Mouse (Mus musculus) midbrain, embryonic 15.5 days (tissue): ENCODE data around the gene Gm42372. TPM values are rescaled to one million over a fixed set of nuclear protein-coding genes. Genes with fewer than 3 reads are reported as not detected.
A peak's percentile ranks its signal among the peaks of the same experiment; 100 is the strongest.

Experiments
- ATAC-seq: fragments of 200-750 bp; cut with Nextera tagmentation; replicated peaks from 2 replicates; pipeline ENCODE4 v1.8.0; 2017; ENCODE audit warnings: moderate TSS enrichment
- H3K27ac ChIP-seq: fragments of 300-500 bp; sonication (generic); 2 replicates; pipeline ENCODE4 v1.5.1; 2015; ENCODE audit warnings: mild to moderate bottlenecking, inconsistent platforms
- H3K27me3 ChIP-seq: fragments of 300-500 bp; sonication (generic); replicated peaks from 2 replicates; pipeline ENCODE4 v1.6.1; 2015; ENCODE audit warnings: inconsistent platforms
- H3K36me3 ChIP-seq: fragments of 300-500 bp; sonication (generic); replicated peaks from 2 replicates; pipeline ENCODE4 v1.6.1; 2015; ENCODE audit warnings: inconsistent platforms
- H3K4me1 ChIP-seq: fragments of 300-500 bp; sonication (generic); 2 replicates; pipeline ENCODE4 v1.6.1; 2015; ENCODE audit warnings: inconsistent platforms
- H3K4me2 ChIP-seq: fragments of 300-500 bp; sonication (generic); 2 replicates; pipeline ENCODE4 v1.6.1; 2015; ENCODE audit warnings: inconsistent platforms, mild to moderate bottlenecking, moderate library complexity
- H3K4me3 ChIP-seq: fragments of 300-500 bp; sonication (generic); 2 replicates; pipeline ENCODE4 v1.5.1; 2015; ENCODE audit warnings: mild to moderate bottlenecking, inconsistent platforms
- H3K9ac ChIP-seq: fragments of 300-500 bp; sonication (generic); 2 replicates; pipeline ENCODE4 v1.6.1; 2015; ENCODE audit warnings: mild to moderate bottlenecking, inconsistent platforms
- H3K9me3 ChIP-seq: fragments of 300-500 bp; sonication (generic); 2 replicates; pipeline ENCODE4 v1.6.1; 2016; ENCODE audit warnings: inconsistent platforms
- WGBS: fragments of 180-500 bp; shearing (Covaris S2); methylation state at CpG from one replicate; pipeline ENCODE4 v1.1.7; 2015; ENCODE audit warnings: mixed read lengths; 5-methylcytosine and 5-hydroxymethylcytosine counted together
- polyA plus RNA-seq: library from polyadenylated mRNA; unstranded; fragments of >200 nt; fragmentation: Nextera tagmentation; extraction: Ambion mirVana; gene quantifications from 2 replicates; pipeline ENCODE4 v1.2.1, GENCODE M21; 2015

Gm42372 gene
- polyA plus RNA-seq, 1 experiment from 2014 or later: 7.1 TPM

DNA sequence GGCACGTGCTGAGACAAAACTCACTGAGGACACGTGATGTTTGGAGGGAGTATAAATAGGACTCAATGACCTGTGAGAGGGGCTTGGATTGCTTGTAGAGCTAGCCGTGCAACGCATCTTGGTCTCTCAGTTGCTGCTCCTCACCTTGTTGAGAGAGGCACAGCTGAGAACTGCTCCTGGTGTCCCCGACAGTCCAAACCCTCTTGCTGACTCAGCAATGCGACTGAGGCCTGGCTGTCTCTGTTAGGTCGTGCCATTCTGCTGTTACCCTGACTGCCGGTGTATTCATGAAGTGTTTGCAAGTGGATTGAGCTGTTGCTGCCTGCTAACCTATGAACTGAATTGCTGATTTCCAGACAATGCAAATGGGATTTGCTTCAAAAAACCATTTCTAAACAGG is 6.6 kb upstream of the Gm42372 start:
- WGBS: 61% methylated on average over 8 of the region's 8 CpGs
- Histone ChIP-seq H3K9me3 (no peaks in the 10 kb centered on the region), H3K4me1 (peaks cover 4% of the 10 kb centered on the region; the same call in 1 of the 2 replicates), H3K9ac (no peak overlapping the region), H3K4me3 (no peak overlapping the region), H3K27ac (no peak overlapping the region), H3K36me3 (no peaks in the 10 kb centered on the region), H3K27me3 (no peaks in the 10 kb centered on the region), H3K4me2 (no peak overlapping the region)
- no peak for ATAC-seq

DNA sequence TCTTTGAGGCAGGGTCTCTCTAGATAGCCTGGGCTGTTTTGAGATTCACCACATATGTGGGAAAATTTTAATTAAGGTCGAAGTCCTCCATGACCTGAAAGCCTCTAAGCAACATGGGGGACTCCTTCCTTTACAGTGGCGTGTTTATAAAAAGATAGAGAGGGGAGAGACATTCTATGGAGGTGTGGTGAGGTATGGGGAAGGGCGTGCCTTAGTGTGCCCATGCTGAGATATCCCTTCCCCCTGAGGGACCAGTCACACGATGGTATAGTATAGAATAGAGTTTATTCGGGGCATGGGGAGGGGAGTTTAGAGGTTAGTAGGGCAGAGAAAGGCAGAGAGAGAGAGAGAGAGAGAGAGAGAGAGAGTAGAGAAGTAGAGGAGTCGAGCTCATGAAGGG is 4.7 kb upstream of the Gm42372 start:
- 73% methylated on average over 6 of the region's 6 CpGs for WGBS
- no peak for ATAC-seq
- no peak overlapping the region for H3K4me3 ChIP-seq

DNA sequence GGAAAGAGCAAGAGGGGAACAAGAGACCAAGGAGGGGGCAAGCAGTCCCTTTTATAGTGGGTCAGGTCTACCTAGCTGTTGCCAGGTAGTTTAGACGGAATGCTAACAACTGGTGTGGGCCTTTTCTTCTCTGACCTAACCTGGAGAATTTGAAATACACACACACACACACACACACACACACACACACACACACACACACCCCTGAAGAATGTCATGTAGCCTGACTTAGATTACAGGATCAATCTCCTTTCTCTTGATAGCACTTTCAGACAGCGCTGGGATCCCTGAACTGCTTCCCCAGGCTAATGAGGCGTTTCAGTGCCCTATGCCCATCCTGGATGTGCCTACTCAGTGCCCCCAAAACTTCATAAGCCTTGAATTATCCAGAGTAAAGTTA is 4.3 kb upstream of the Gm42372 start:
- WGBS: 84% methylated on average over 3 of the region's 3 CpGs
- H3K4me1 ChIP-seq: peaks cover 22% of the 10 kb centered on the region
- no peaks in the 10 kb centered on the region for H3K27me3 ChIP-seq
- H3K27ac ChIP-seq: no peak overlapping the region
- no peaks in the 10 kb centered on the region for H3K9me3 ChIP-seq
- no peak for ATAC-seq
- H3K4me2 ChIP-seq: no peak overlapping the region
- no peak overlapping the region for H3K9ac ChIP-seq
- H3K36me3 ChIP-seq: no peaks in the 10 kb centered on the region
- no peak overlapping the region for H3K4me3 ChIP-seq

More for the DNA sequence above, 4.7 kb upstream of the Gm42372 start:
- no peaks in the 10 kb centered on the region for H3K36me3 ChIP-seq
- H3K9ac ChIP-seq: no peak overlapping the region
- no peaks in the 10 kb centered on the region for H3K27me3 ChIP-seq
- peaks cover 18% of the 10 kb centered on the region for H3K4me1 ChIP-seq
- H3K4me2 ChIP-seq: no peak overlapping the region
- no peak overlapping the region for H3K27ac ChIP-seq
- no peaks in the 10 kb centered on the region for H3K9me3 ChIP-seq

DNA sequence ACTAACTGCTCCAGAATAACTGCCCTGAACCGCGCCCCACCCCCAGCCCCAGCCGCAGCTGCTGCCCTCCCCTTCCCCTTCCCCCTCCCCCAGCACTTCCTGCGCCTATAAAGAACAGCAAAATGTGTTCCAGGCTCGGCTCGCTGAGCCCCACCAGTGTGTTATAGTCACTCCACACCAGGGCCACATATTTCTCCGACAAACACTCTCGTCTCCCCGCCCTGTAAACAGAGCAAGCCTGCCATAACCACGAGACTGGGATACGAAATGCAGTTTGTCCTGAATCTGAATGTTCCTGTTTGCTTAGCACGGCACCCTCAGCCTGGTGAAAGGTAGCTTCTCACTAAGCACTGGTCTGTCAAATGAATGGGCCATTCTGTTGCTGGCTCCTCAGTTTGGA is 2.5 kb upstream of the Gm42372 start:
- no peak overlapping the region for H3K4me3 ChIP-seq
- H3K9me3 ChIP-seq: no peaks in the 10 kb centered on the region
- H3K27me3 ChIP-seq: no peaks in the 10 kb centered on the region
- H3K4me1 ChIP-seq: peaks cover 34% of the 10 kb centered on the region
- H3K27ac ChIP-seq: peak overlapping the region; percentile 65
- ATAC-seq: no peak
- H3K9ac ChIP-seq: 0 out of 2 replicates have a peak overlapping the region, but pooled peaks have one; percentile 20
- H3K36me3 ChIP-seq: no peaks in the 10 kb centered on the region
- peak overlapping the region; percentile 37 for H3K4me2 ChIP-seq
- whole genome bisulfite sequencing: 13% methylated on average over 12 of the region's 12 CpGs

DNA sequence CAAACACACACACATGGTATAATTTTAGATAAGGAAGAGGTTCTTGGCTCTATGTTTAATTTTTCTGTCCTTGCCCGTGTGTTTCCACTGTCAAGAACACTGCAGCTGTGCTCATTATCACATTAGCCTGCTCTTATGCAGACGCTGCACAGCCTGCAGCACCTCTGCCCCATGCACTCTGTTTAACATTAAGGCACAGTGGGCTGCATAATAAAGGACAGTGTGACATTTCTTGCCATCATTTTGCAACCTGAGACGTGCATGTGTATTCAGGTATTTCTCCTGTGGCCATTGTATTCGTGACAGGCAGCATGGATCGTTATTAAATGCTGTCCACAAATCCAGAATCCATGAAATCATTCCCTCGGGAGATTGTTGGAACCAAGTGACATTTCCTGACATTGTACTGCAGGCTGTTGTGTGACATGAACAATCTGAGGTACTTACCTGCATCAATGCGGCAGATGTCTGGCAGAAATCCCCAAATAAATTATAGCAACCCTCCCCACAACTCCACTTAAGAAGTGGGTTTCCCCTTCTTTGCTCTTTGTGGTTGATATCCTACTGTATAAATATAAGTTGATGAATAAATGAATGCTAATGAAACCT is 4.8 kb downstream of the Gm42372 start:
- no peak overlapping the region for H3K4me3 ChIP-seq
- H3K27ac ChIP-seq: peak overlapping the region; percentile 83
- WGBS: 19% methylated on average over 7 of the region's 7 CpGs
- H3K9me3 ChIP-seq: no peaks in the 10 kb centered on the region
- H3K36me3 ChIP-seq: no peaks in the 10 kb centered on the region
- peak overlapping the region; percentile 9; the same call in 1 of the 2 replicates for H3K9ac ChIP-seq
- H3K27me3 ChIP-seq: no peaks in the 10 kb centered on the region
- peaks cover 73% of the 10 kb centered on the region for H3K4me1 ChIP-seq
- ATAC-seq: peak; percentile 57
- peak overlapping the region; percentile 21 for H3K4me2 ChIP-seq

DNA sequence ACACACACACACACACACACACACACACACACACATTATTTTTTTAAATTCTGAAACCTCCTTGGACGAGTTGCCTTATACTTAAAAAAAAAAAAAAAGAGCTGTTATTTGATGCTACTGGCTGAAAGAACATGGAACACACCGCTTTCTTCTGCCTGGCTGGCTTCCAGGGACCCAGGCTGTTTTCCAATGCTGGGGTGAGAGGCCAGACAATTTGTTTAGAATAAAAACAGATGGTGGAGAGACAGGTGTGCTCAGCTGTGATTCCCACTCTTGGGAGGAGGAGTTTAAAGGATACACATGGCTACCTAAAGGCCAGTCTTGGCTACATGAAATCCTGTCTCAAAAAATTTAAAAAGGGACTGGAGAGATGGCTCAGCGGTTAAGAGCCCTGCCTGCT is 5.5 kb downstream of the Gm42372 start:
- Histone ChIP-seq H3K36me3 (no peaks in the 10 kb centered on the region), H3K4me1 (peaks cover 66% of the 10 kb centered on the region), H3K27me3 (no peaks in the 10 kb centered on the region), H3K27ac (peak overlapping the region; percentile 83), H3K9me3 (no peaks in the 10 kb centered on the region), H3K4me3 (no peak overlapping the region), H3K4me2 (no peak overlapping the region), H3K9ac (no peak overlapping the region)
- 30% methylated on average over 3 of the region's 3 CpGs for WGBS
- ATAC-seq: no peak

DNA sequence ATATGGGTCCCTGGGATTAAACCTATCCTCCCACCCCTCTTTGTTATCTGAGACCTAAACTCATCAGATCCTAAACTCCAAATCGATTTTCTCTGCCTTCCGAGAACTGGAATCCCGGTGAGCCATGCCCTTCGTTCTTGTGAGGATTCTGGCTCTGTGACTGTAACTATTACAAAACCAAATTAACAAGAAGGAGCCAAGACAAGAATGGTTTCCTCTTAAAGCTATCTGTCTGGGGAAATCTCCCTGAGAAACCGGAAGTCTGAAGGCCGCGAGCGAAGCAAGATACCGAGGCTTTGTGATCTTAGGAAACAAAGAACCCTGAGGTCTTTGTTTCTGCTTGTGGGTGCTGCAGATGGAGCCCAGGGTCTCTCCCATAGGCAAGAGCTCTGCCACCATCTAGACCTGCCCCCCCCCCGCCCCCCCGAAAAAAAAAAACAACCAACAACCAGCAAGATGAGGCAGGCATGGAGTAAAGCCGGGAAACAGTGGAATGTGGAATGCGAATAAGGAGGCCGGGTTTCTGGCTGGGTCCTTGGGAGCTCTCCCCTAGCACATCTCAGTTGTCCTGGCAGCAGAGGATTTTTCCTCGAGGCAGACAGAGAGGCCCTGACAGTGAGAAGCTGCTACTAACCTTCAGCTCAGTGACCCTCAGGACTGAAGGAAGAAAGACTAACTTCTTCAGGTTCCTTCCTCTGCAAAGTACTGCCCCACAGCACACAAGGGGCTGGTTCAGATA is 7.3 kb downstream of the Gm42372 start:
- H3K9ac ChIP-seq: no peak overlapping the region
- peaks cover 67% of the 10 kb centered on the region for H3K4me1 ChIP-seq
- no peak overlapping the region for H3K4me3 ChIP-seq
- no peaks in the 10 kb centered on the region for H3K27me3 ChIP-seq
- H3K4me2 ChIP-seq: no peak overlapping the region
- H3K27ac ChIP-seq: peak overlapping the region; percentile 75
- 19% methylated on average over 15 of the region's 15 CpGs for WGBS
- H3K36me3 ChIP-seq: no peaks in the 10 kb centered on the region
- no peaks in the 10 kb centered on the region for H3K9me3 ChIP-seq
- ATAC-seq: no peak

DNA sequence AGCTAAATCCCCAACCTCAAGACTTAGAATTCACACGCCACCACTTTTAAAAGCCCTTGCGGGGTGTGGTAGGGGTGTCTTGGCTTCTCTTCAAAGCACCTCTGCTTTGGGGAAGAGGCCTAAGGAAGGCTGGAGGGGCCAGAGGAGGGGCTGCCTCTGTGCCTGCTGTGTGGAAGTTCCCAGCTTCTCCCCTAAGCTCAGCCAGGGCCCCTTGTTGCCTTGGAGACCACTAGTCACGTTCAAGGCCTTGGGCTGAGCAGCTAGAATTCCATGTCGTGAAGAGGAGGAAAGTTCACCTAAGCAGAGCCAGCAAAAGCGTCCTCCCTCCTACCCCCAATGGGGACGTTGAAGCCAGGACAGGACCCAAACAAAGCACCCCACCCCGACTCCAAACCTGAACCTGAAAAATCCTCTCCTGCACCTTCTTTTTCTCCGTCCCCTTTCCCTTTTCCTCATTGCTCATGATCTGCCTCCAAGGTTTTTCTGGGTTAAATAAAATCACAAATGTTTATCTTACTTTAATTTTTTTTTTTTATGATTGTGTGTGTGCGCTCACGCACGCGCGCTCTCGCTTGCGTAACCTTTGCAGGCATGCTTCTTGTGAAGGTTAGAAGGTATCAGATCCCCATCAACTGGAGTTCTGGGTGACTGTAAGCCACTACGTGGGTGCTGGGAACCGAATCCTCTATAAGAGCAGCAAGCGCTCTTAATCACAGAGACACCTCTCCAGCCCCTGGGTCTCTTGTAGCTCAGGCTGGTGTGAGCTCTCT is 9.0 kb downstream of the Gm42372 start:
- Histone ChIP-seq H3K4me1 (peaks cover 56% of the 10 kb centered on the region), H3K9ac (no peak overlapping the region), H3K4me2 (0 out of 2 replicates have a peak overlapping the region, but pooled peaks have one; percentile 6), H3K9me3 (no peaks in the 10 kb centered on the region), H3K36me3 (no peaks in the 10 kb centered on the region), H3K4me3 (no peak overlapping the region), H3K27me3 (no peaks in the 10 kb centered on the region), H3K27ac (peak overlapping the region; percentile 67)
- WGBS: 50% methylated on average over 18 of the region's 18 CpGs
- peak; percentile 57 for ATAC-seq

DNA sequence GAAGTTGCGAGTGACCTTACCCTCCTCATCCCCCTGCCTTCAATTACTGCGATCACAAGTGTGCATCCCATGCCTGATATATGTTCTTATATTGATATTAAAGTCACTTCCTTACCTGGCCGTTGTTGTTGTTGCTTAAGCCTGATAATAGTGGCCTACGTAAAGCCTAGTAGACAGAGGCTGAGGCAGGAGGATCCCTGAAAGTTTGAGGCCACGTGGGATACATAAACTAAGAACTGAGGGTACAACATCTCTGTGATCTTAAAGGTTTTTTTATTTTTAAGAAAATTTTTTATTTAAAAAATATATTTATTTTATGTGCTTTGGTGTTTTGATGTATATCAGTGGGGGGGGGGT is 9.5 kb downstream of the Gm42372 start, which contains the start of gene Ccdc8:
Gene Ccdc8, plus strand, starts transcription at position 258 of the 357 bp plus-strand sequence.
- H3K4me1 ChIP-seq: peaks cover 54% of the 10 kb centered on the region
- WGBS: 94% methylated on average over 5 of the region's 5 CpGs
- peak within 1 kb of the TSS; percentile 29; the same call in 1 of the 2 replicates for H3K4me3 ChIP-seq
- peak within 1 kb of the TSS; percentile 38 for H3K4me2 ChIP-seq
- no peak for ATAC-seq
- H3K36me3 ChIP-seq: no peaks in the 10 kb centered on the region
- H3K9ac ChIP-seq: no peak within 1 kb of the TSS
- H3K27me3 ChIP-seq: no peaks in the 10 kb centered on the region
- no peaks in the 10 kb centered on the region for H3K9me3 ChIP-seq
- peak within 1 kb of the TSS; percentile 67 for H3K27ac ChIP-seq

DNA sequence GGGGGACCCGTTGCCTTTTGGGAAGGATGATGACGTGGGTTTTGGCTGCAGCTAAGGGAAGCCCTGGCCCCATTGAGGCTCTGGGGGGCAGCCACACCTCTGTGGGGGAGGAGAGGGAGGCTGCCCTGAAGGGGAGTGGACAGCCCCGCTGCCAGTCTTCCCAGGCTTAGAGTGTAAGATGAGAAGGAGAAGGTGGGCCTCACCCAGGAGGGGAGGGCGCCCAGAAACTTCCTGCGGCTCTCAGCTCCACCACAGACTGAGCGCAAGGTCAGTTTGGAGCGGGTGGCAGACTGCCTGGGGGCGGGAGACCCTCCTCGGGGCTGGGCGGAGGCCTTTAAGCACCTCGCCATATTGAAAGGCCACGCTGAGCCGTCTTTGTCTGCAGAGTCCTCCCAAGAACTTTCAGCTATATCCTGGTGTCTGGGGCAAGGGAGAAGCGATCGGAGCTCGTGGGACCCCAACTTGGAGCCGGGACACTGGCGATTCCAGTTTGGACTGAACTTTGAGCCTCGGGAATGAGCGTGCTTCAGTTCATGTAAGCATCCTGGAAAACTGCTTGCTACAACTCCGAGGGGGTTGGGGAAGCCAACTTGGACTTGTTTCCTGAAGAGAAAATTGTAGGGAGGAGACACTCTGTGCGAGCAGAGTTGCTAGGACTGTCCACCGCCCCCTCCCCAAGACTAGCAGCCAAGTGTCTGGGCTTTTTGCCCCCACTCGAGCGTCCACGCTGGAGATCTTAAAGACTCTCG is 10.9 kb downstream of the Gm42372 start:
- ATAC-seq: peak; percentile 60
- H3K4me3 ChIP-seq: peak overlapping the region; percentile 29
- peak overlapping the region; percentile 38 for H3K4me2 ChIP-seq
- no peaks in the 10 kb centered on the region for H3K36me3 ChIP-seq
- 7% methylated on average over 27 of the region's 27 CpGs for WGBS
- no peaks in the 10 kb centered on the region for H3K9me3 ChIP-seq
- no peaks in the 10 kb centered on the region for H3K27me3 ChIP-seq
- H3K27ac ChIP-seq: peak overlapping the region; percentile 23; the same call in 1 of the 2 replicates
- peak overlapping the region; percentile 33; the same call in 1 of the 2 replicates for H3K9ac ChIP-seq
- H3K4me1 ChIP-seq: peaks cover 46% of the 10 kb centered on the region

DNA sequence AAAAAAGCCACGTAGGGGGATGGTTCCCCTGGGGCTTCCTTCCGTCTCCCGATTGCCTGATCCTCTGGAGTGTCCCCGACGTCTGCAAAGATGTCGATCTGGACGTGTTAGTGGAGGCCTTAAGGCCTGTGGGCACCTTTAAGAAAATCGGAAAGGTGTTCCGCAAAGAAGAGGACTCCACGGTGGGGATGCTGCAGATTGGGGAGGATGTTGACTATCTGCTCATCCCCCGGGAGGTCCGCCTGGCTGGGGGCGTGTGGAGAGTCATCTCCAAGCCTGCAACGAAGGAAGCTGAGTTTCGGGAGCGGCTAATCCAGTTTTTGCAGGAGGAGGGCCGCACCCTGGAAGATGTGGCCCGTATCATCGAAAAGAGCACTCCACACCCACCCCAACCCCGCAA is 11.5 kb downstream of the Gm42372 start:
- Histone ChIP-seq H3K9ac (peak overlapping the region; percentile 33; the same call in 1 of the 2 replicates), H3K4me3 (peak overlapping the region; percentile 29), H3K27ac (peak overlapping the region; percentile 23; the same call in 1 of the 2 replicates), H3K36me3 (no peaks in the 10 kb centered on the region), H3K27me3 (no peaks in the 10 kb centered on the region), H3K4me1 (peaks cover 47% of the 10 kb centered on the region), H3K4me2 (peak overlapping the region; percentile 38), H3K9me3 (no peaks in the 10 kb centered on the region)
- WGBS: 11% methylated on average over 20 of the region's 20 CpGs
- ATAC-seq: no peak
